Mouse (Mus musculus) testis, postnatal 14 days (tissue): ENCODE results near the gene Kif28.
"Not testable (repeated sequence)": the region's sequence is repeated elsewhere in the genome, so short reads cannot be mapped to it uniquely, and the experiment has no call there.

Experiments
- DNase-seq: peaks from one replicate; pipeline ENCODE4 v3.0.0; 2021; ENCODE audit warnings: low spot score

Kif28 gene

DNA sequence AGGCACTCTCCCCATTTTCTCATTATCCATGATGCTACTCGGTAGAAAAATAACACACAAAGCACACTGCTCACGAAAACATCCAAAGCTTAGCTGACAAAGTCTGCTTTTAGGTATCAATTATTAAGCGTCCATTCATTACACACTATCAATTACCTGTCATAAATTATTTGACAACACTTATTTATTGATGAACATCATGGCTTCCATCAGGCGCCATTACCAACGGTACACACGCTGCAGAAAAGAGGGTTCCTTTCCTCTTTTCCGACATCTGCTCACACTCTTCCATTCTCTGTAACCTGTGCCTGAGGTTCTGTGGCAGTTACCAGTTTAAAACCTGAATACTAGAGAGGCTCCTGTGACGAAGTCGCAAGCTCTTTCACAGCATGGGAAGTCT is at the start of gene Kif28:
Gene Kif28 (minus strand): TSS at position 101 of the 400 bp plus-strand sequence.
- no peak for DNase-seq

DNA sequence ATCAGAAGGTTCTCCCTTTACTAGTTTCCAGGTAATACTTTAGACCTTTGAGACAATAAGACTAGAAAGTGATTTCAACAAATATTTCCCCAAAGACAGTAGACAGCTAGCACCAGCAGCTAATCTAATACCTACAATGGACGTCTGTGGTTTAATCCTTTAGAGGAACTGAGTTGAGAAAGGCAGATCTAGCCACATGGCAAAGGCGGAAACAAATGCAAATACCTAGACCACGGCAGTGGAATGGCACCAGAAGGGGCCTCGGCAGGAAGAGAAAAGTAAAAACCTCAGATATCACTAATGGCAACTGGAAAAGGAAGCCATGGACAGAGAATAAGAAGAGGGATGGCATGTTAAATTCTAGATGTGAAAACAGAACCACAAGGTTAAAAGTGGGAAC is 42.2 kb upstream of the Kif28 start:
- no peak for DNase-seq

DNA sequence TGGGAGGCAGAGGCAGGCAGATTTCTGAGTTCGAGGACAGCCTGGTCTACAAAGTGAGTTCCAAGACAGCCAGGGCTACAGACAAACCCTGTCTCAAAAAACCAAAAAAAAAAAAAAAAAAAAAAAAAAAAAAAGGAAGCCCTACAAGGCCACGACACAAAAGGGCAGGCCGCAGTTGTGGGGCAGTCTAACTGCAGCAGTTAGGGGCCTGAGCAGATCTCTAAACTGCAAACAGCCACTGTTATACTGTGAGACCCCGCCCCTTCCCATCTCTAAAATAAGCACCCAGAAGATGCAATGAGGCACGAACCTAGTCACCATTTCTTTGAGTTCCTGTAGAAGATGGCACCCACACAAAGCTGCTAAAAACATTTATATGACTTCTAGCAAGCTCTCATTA is 40.4 kb upstream of the Kif28 start:
- no peak for DNase-seq

DNA sequence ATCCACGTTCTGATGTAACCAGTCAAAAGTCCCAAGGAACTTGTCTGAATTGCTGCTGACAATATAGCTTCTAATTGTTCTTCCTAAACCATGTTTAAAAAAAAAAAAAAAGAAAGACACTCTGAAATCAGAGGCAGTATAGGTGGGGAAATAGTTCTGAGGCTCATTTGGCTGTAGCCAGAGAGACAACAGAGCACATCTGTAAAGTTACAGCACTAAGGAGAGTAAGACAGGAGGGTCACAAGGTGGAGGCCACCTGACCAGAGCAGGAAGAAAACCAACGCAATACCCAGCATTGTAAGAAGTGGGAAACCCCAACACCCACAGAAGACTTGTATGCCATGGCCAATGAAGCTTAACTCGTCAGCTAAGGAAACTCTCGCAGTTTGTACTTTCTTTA is 39.0 kb upstream of the Kif28 start:
- DNase-seq: no peak

DNA sequence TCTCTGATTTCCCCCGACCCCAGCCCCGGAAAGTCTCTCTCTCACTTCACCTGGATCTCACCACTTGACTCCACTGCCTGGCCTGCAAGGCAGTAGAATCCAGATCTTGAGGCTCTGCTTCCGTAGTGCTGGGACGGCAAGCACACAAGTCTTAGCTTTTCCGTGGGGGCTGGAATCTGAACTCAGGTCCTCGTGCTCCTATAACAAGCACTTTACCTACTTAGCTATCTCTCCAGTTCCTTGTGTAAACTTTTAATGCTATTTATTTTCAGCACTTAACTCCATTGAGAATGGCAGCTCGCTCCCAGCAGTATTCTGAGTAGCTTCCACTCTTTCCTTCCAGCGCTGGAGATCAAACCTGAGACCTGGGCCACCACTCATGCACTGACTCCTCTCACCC is 31.8 kb upstream of the Kif28 start:
- no peak for DNase-seq

DNA sequence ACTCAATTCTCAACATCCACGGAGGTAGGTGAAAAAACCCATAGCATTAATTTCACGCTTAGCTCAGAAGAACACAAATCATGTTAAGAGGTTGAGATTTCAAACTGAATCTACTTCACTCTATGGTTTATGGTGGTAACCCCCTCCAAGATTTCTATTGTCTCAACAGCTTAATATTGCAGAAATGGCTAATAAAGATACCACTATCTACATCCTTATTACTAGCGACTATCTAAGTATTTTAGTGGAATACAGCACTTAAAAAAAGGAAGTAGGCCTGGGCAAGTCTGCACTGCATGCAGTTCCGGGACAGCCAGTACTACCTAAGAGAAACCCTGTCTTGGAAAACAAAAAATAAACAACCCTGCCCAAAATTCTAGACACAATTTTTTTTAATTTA is 15.5 kb upstream of the Kif28 start:
- DNase-seq: no peak

DNA sequence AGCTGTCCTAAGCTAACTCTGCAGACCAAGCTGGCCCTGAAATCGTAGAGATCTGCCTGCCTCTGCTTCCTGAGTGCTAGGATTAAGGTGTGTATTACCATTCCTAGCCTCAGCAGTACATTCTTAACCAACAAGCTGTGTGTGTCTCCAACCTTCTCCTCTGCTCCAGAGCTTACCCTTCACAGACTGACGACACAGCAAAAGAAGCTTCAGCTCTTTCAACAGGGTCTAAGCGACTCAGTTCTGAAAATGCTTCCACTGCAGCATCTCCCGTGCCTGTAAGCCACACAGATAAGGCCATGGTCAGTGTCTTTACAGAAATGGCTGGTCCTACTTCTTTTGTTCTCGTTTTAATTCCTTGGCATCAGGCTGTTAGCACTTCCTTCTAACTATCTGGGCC is 15.0 kb upstream of the Kif28 start:
- DNase-seq: no peak

DNA sequence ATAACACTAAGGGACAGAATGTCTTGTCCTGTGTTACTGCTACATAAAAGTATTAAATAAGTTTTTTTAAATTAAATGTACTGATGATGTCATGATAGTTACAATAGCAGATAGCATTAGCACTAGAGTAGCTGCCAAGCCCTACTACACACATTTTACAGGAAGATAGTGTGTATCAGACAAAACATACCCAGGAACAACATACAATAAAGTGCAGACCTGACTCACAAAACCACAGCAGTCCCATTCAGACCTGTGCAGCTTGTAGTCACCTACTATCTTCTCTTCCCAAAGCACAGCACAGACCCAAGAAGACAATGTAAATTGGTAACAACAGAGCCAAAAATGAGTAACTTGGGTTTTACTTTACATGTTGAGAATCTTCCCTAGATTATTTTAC is 11.4 kb upstream of the Kif28 start:
- DNase-seq: no peak

DNA sequence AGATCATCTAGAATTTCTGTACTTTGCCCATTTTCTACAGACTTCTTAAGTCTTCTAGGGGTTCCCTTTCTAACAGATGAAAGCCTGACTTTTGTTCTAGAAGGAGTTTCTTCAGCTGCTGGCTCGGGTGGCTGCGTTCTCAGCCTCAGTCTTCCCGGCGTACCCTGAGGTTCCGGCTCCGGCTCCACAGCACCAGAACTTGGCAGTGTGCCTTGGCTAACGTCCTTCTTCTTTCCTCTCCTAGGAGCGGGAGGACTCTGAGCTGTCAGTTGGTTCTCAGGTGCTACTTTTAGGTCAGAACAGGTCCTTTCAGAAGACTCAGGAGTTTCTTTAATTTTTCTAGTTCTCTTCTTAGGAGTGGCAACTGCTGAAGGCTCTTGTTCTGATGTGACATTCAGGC is 7.9 kb upstream of the Kif28 start:
- no peak for DNase-seq

DNA sequence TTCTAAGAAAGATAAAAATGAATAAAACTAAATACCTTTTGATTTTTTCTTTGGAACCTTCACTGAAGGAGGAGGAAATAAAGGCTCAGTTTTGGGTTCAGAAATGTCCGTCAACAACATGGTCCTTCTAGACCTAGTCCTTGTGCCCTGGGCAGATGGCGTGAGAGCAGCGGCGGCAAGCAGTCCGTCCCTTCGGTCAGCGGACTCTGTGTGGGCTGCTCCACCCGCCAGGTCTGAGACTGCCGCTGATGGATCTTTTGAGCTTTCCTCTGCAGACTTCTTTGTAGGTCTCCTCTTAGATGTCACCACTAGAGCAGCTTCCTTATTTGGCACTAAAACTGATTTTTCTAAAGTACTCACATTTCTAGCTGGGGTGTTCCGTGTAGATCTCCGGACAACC is 7.2 kb upstream of the Kif28 start:
- no peak for DNase-seq

DNA sequence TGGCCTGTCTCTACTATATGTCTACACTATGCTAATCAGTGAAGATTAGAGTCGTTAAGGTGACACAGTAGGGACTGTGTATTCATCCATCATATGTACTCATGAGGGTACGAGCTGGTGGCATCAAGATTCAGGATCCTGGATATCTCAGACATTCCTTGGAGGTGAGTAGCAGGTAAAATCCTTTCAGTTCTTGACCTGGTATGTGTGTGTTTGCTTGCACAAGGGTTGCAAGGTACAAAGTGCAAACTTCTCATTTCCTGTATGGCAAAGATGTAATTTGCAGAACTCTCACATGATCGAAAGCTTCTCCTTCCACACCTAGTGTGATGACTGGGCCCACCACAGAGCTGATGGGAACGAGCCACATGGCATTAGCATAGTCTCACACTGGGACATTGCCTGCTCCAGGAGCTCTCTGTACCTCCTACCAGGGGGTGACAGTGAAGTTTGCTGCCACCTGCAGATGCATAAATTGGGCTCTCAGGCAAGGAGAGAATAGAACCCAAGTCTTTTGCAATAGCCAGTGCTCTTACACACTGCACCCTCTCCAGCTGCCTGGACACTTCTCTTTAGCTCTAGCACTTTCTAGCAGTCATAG is 1.4 kb downstream of the Kif28 start:
- DNase-seq: no peak

DNA sequence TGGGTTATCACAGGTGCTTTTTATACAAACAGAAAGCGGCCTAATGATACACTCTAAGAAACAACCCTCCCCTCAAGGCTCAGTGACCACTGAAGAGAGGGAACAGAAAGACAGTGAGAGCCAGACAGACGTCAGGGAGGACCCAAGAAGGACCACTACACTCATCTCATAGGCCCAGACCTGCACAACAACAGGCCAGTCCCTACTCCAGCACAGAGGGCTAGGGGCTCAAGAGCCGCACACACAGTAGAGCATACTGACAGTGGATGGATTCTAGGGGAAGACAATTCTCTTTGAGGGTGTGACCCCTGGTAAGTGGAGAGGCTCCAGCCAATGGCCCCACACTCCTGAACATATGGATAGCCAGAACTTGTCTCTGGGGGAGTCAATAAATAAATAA is 8.6 kb downstream of the Kif28 start:
- DNase-seq: no peak

DNA sequence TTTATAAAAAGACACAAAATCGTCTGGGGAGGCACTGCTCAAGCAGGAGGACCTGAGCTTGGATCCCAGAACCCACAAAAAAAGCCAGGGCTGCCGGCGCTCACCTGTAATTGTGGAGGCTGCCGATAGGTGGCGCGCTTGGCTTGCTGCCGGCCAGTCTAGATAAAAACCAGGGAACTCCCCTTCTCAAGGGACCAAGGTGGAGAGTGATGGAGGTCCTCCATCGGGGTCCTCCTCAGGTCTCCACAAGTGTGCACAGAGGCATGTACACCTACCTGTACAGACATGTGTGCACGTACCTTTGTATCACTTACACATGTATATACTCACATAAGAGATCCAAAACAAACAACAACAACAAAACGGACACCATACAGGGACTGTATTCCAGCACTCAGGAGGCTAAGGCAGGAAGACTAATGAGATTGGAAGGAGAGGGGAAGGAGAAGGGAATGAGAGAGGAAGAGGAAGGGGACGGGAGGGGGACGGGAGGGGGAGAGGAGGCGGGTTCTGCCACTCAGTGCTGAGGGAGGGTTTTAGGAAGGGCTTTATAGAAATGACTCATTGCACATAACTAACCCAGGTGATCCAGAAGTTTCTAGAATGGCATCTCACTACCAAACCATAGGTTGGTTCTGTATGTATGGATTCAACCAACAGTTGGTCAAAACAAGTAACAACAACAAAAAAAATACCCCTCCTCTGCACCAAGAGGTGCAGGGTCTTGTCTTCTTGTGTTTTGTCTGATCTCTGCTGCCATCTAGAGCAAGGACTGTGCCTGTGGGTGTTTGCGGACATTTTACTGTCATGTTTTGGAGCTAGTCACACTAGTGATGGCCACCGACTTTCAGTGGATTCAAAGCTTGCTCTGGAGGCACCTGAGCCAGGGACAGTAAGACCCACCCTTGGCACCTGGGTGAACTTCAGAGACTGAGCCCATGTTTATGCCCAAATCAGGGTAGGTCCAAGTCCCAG is 10.3 kb downstream of the Kif28 start:
- peak; percentile 55 for DNase-seq

DNA sequence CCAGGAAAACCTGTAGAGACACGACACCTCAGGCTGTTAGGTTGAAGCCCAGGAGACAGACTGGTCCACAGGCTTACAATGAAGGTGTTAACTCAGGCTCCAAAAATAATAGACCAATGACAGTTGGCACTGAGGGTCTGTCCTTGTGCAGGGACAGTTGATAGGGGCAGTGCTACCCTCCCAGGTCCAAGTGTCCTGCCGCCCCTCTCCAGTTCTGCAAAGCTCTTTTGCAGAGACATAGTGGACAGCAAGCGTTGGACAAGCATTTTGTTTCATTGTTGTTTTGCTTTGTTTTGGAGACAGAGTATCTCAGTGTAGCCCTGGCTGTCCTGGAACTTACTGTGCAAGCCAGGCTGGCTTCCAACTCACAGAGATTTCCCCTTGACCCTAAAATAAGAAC is 13.7 kb downstream of the Kif28 start:
- DNase-seq: no peak

DNA sequence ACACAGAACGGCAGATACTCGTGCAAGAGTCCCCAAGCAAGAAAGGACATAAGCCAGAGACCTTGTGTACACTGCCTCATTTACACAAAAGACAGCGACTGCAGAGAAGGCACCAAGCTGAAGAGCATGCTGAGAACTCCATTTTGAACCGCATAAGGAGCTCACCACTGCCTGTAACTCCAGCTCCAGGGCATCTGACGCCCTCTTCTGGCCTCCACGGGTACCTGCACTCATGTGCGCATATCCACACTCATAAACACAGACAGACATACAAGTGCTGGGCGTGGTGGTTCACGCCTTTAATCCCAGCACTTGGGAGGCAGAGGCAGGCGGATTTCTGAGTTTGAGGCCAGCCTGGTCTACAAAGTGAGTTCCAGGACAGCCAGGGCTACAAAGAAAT is 16.4 kb downstream of the Kif28 start:
- DNase-seq: no peak

DNA sequence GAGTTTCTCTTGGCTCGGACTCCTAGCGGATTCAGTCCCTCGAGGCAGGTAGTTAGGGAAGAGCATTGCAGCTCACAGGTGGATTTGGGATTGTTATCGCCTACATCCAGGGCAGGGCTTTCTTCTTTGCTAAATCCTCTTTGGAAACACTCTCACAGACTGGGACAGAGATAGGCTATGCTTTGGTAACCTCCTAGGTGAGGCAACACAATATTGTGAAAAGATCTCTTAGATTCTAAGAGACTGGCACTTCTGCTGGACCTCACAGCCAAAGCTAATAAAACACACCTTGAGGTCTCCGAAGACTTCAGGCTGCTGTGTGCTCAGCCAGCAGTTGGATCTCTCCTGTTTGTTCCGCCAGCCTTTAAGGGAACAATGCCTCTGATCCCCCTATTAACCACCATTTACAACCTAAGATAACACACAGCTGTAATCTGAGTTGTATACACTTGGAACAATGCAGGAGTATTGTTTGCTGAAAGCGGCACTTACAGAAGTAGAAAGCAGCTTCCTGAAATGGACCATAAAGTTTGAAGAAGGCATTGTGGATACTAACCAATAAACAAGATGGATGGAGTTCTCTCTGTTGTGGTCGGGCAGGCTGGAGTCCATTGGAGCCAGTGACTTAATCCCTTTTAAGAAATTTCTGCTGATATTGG is 22.1 kb downstream of the Kif28 start:
- no peak for DNase-seq

DNA sequence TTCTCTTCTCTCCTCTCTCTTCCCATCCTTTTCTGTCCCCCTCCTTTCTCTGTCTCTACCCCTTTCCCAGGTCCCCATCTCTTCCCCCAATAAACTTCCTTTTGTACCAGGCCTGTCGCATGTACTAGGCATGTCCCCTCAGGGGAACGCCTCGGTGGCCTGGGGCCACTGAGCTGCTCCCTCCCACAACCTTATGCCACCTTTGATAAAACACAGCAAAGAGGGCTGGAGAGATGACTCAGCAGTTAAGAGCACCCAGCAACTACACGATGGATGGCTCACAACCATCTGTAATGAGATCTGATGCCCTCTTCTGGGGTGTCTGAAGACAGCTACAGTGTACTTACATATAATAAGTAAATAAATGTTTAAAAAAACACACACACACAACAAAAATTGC is 29.3 kb downstream of the Kif28 start:
- DNase-seq: no peak

DNA sequence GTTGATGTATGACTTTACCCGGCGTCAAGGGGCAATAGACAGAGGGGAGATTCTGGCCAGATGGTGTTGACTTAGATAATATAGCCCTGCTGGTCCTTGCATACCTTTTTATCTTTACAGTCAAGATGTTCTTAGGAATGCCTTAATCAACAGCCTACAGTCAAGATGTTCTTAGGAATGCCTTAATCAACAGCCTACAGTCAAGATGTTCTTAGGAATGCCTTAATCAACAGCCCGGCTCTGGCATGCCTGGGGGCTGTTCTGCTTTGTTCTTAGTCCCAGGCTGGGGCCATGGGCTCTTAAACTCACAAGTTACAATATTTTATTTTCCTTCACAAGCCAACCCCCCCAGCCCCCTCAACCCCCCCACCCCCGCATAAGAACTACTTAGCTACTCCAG is 29.8 kb downstream of the Kif28 start:
- DNase-seq: not testable (repeated sequence)

DNA sequence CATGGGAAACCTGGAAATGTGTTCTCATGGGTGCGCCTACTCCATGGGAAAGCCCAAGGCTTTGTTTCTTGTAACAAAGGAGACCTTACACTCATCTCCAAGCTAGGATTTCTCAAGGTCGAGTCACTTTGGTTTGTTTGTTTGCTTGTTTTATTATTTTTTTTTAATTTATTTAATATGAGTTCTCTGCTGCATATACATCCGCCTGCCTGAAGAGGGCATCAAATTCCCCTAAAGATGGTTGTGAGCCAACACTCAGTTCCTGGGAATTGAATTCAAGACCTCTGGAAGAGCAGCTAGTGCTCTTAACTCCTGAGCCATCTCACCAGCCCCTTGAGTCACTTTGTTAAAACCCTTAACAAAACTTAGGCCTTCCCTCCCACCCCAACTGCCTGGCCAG is 31.7 kb downstream of the Kif28 start:
- no peak for DNase-seq

DNA sequence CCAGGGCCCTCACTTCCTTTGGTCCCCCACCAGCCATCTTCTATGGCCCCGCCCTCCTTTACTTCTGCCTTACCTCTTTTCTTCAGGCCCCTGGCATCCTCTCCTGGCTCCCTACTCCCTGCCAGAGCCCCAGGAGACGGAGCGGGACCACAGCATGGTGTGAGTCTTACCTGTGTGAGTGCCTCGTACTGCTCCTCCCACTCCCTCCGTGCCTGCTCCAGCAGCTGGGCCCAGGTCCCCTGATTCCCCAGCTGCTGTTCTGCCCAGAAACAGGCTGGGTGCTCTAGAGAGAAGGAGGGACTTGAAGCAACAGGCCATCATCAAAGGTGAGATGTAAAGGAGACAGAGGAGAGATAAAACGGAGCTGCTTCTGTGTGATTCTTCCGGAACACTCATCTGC is 32.4 kb downstream of the Kif28 start:
- no peak for DNase-seq

DNA sequence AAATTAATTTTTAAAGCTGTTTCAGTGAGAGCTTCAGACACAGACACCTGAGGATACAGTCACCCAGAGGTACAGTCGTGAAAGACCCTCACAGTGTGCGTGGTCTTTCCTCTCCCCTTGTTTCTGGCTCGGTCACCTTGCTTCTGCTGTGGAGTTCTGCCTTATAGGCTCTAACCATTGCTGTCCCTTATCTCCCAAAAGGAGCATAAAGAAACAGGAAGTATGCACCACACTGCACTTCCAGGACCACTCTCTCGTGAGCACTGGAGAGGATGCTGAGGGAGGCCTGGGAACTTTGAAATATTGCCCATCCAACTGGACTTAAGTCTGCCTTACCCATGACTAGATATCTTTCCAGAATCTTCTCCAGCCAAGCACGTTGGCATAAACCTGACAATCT is 34.3 kb downstream of the Kif28 start:
- no peak for DNase-seq

DNA sequence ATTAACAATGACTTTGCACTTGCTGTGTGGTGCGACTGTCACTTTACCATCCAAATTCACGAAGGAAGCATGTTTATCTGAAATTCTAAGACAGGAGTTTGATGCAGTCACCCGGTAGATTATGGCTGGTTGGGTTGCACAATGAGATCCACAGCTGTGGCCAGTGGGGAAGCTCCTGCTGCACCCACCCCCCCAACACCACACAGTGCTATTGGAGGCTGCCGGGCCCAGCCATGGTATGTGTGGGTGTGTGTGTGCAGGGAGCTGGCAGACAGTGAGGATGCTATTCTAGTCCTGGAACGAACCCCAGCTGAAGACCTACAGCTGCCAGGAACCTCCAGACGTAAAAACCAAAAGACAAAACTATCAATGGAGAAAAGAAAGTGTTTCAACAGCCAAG is 35.7 kb downstream of the Kif28 start:
- no peak for DNase-seq

DNA sequence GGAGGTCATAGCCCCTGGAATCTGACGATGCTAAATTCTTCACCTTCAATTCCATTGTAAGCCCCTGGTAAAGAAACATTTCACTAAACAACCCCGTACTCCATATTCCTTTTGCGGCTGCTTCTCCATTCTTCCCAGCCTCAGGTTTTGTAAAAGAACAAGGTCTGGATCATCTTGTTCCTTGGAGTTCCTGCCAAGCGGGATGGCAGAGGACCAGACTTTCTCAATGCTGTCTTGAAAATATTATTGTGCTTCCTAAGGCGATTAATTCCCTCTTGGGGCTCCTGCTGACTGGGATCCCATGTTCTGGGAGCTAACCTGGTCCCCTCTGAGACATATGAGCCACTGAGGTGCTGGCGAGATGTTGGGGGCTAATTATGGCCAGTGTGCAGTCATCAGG is 39.9 kb downstream of the Kif28 start:
- peak; percentile 62 for DNase-seq
